Mouse (Mus musculus) midbrain, postnatal 0 days (tissue): ENCODE results near the gene Npas3. TPM values are rescaled to one million over a fixed set of nuclear protein-coding genes. Genes with fewer than 3 reads are reported as not detected.

Source experiments
- ATAC-seq: fragments of 200-750 bp; cut with Nextera tagmentation; 2 replicates; pipeline ENCODE4 v1.8.0; 2017; ENCODE audit warnings: moderate number of reproducible peaks, mild to moderate bottlenecking, moderate TSS enrichment, moderate library complexity; ENCODE audit not compliant: low FRiP score
- DNase-seq: peaks from one replicate; pipeline ENCODE4 v3.0.0-alpha.2; 2015; ENCODE audit warnings: low spot score
- H3K27ac ChIP-seq: fragments of 300-500 bp; sonication (generic); 2 replicates; pipeline ENCODE4 v1.5.1; 2014; ENCODE audit warnings: low read depth, mild to moderate bottlenecking, low read length, mixed read lengths
- H3K27me3 ChIP-seq: fragments of 300-500 bp; sonication (generic); 2 replicates; pipeline ENCODE4 v1.6.1; 2014; ENCODE audit warnings: low read length, control low read depth, mixed read lengths; ENCODE audit not compliant: insufficient read depth
- H3K36me3 ChIP-seq: fragments of 300-500 bp; sonication (generic); 2 replicates; pipeline ENCODE4 v1.6.1; 2014; ENCODE audit warnings: low read length, control low read depth, mixed read lengths; ENCODE audit not compliant: insufficient read depth
- H3K4me1 ChIP-seq: fragments of 300-500 bp; sonication (generic); 2 replicates; pipeline ENCODE4 v1.6.1; 2014; ENCODE audit warnings: mild to moderate bottlenecking, control low read depth, antibody characterized with exemption, low read length, mixed read lengths; ENCODE audit not compliant: insufficient read depth
- H3K4me2 ChIP-seq: fragments of 300-500 bp; sonication (generic); 2 replicates; pipeline ENCODE4 v1.6.1; 2014; ENCODE audit warnings: low read depth, mild to moderate bottlenecking, low read length, mixed read lengths; ENCODE audit not compliant: poor library complexity, severe bottlenecking
- H3K4me3 ChIP-seq: fragments of 300-500 bp; sonication (generic); 2 replicates; pipeline ENCODE4 v1.5.1; 2014; ENCODE audit warnings: low read depth, mild to moderate bottlenecking, low read length, moderate library complexity
- H3K9ac ChIP-seq: fragments of 300-500 bp; sonication (generic); replicated peaks from 2 replicates; pipeline ENCODE4 v1.6.1; 2014; ENCODE audit warnings: mild to moderate bottlenecking, low read length, moderate library complexity, mixed read lengths; ENCODE audit not compliant: poor library complexity, severe bottlenecking
- H3K9me3 ChIP-seq: fragments of 300-500 bp; sonication (generic); 2 replicates; pipeline ENCODE4 v1.6.1; 2016; ENCODE audit warnings: low read length, control low read depth
- CTCF ChIP-seq: IDR thresholded peaks from 2 replicates; pipeline ENCODE4 v1.5.1; 2016; ENCODE audit warnings: antibody characterized with exemption, mild to moderate bottlenecking
- WGBS: fragments of 180-500 bp; shearing (Covaris S2); extraction: QIAGEN DNeasy Blood & Tissue Kit; methylation state at CpG from one replicate; pipeline ENCODE4 v1.1.7; 2014; 5-methylcytosine and 5-hydroxymethylcytosine counted together
- polyA plus RNA-seq: library from polyadenylated mRNA; unstranded; fragments of >200 nt; fragmentation: Nextera tagmentation; extraction: Ambion mirVana; gene quantifications from 2 replicates; pipeline ENCODE4 v1.2.1, GENCODE M21; 2015
- total RNA-seq: library from RNA; depleted of rRNA; stranded (reverse); fragments of >200 nt; gene quantifications from 2 replicates; pipeline ENCODE4 v1.2.3, GENCODE M21; 2014

The Npas3 gene
- total and polyA plus RNA-seq, 2 experiments from 2014 or later, result 34.2 to 53.8 TPM

DNA sequence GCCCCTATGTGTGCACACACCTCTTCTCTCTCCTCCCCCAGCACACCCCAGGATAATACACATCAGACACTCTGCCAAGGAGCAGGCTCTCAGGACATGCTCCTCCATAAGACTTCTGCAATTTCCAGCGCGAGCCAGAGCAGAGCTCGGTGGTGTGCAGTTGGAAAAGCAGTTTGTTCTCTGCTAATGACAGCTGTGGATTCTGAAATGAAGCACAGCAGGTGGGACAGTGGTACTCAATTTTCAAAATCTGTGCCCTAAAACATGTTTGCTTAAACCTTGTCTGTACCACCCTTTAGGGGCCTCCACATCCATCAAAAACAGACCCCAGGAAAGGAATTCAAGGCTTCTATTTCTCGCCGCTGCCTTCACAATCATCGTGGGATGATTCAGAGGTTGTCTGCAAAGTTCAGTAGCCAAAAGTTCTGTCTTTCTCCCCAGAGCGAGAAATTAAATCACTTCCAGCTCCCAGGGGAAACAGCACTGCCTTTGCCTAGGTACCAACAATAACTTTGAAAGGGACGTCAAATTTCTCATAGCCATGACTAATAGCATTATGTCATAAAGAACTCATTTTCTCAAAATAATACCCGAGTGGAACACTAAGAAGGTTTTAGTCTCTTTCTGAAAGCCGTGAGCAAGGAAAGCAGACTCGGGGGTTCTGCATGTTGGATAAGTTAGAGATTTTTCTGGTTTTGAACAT, 533.5 kb downstream of the Npas3 start:
- no peak for TF ChIP-seq CTCF
- H3K27ac ChIP-seq, result 0 out of 2 replicates have a peak overlapping the region, but pooled peaks have one; percentile 6
- H3K9ac ChIP-seq, result no peak overlapping the region
- H3K4me1 ChIP-seq, result no peaks in the 10 kb centered on the region
- ATAC-seq (no peak), DNase-seq (no peak)
- no peak overlapping the region for H3K4me2 ChIP-seq
- H3K27me3 ChIP-seq, result no peaks in the 10 kb centered on the region
- H3K4me3 ChIP-seq, result no peak overlapping the region
- no peaks in the 10 kb centered on the region for H3K36me3 ChIP-seq
- H3K9me3 ChIP-seq, result no peaks in the 10 kb centered on the region
- WGBS, result 35% methylated on average over 11 of the region's 11 CpGs

- no peak for TF ChIP-seq CTCF
- WGBS, result 89% methylated on average over 10 of the region's 10 CpGs
- no peaks in the 10 kb centered on the region for H3K9me3 ChIP-seq
These were observed 541.0 kb downstream of the Npas3 start for GRCm38 (mm10) chr12:53789501-53789900.

DNA sequence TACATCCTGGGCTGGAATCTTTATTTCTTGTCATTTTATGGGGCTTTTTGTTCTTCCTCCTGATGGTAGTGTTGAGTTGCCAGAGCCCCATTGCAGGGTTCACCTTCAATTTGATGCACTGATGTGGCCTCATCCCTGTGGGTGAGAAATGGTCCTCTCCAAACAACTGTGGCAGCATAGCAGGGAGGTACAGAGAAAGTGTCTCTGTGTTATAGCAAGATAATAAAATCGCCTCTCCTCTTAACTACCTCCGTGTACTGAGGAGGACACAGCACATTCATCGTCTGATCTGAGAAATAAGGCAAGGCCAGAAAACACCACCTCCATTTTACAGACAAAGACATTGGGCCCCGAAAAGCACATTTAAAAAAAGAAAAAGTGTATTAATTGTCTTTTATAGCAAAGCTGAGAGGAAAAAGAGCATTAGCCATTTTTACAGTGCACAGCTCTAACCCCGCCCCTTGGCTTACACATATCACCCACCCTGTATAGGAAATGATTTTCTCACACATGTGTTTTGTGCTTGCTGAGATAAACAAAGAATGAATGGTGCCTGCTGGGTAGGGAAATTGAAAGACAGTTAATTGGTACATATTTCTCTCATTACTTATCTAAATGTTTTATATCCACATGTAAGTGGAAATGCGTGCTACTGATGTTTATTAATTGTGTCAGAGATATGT, 546.4 kb downstream of the Npas3 start:
- Histone ChIP-seq H3K9me3 (no peaks in the 10 kb centered on the region), H3K36me3 (no peaks in the 10 kb centered on the region), H3K9ac (no peak overlapping the region), H3K4me3 (no peak overlapping the region), H3K27me3 (no peaks in the 10 kb centered on the region), H3K4me2 (no peak overlapping the region), H3K4me1 (no peaks in the 10 kb centered on the region), H3K27ac (no peak overlapping the region)
- DNase-seq (no peak), ATAC-seq (no peak)
- WGBS, result 88% methylated on average over 6 of the region's 6 CpGs
- no peak for TF ChIP-seq CTCF

More at GRCm38 (mm10) chr12:53789501-53789900, 541.0 kb downstream of the Npas3 start:
- no peaks in the 10 kb centered on the region for H3K27me3 ChIP-seq
- ATAC-seq (no peak), DNase-seq (no peak)
- no peaks in the 10 kb centered on the region for H3K36me3 ChIP-seq
- H3K9ac ChIP-seq, result no peak overlapping the region
- H3K27ac ChIP-seq, result no peak overlapping the region
- H3K4me2 ChIP-seq, result no peak overlapping the region
- no peak overlapping the region for H3K4me3 ChIP-seq
- no peaks in the 10 kb centered on the region for H3K4me1 ChIP-seq

- no peak overlapping the region for H3K27ac ChIP-seq
- 88% methylated on average over 6 of the region's 6 CpGs for WGBS
- H3K4me2 ChIP-seq, result no peak overlapping the region
- H3K4me1 ChIP-seq, result no peaks in the 10 kb centered on the region
- no peak for ATAC-seq
- H3K4me3 ChIP-seq, result no peak overlapping the region
- H3K27me3 ChIP-seq, result no peaks in the 10 kb centered on the region
- no peak overlapping the region for H3K9ac ChIP-seq
- H3K36me3 ChIP-seq, result no peaks in the 10 kb centered on the region
- H3K9me3 ChIP-seq, result no peaks in the 10 kb centered on the region
- no peak for TF ChIP-seq CTCF
- DNase-seq, result no peak
These were observed 553.4 kb downstream of the Npas3 start for GRCm38 (mm10) chr12:53801831-53802230.

DNA sequence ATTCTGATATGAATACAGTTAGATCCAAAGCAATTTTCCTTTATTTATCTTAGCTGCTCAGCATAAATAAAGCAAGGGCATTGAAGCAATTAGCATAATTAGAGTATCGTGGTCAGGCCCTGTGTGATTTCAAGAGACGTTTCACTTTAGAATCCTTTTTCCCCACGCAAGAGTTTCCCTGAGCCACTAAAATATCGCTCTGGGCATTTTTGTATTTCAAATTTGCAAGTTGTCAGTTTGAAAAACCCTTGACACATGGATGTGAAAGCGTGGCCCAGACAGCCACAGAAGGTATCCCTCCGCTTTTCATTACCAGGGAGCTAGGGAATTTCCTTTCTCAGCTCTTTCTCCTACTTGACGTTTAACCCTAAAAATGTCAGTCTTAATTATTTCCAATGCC, 553.9 kb downstream of the Npas3 start:
- DNase-seq (no peak), ATAC-seq (no peak)
- no peak for TF ChIP-seq CTCF
- Histone ChIP-seq H3K9me3 (no peaks in the 10 kb centered on the region), H3K4me1 (no peaks in the 10 kb centered on the region), H3K9ac (no peak overlapping the region), H3K36me3 (no peaks in the 10 kb centered on the region), H3K4me2 (no peak overlapping the region), H3K27ac (no peak overlapping the region), H3K27me3 (no peaks in the 10 kb centered on the region), H3K4me3 (no peak overlapping the region)
- 31% methylated on average over 7 of the region's 7 CpGs for WGBS

DNA sequence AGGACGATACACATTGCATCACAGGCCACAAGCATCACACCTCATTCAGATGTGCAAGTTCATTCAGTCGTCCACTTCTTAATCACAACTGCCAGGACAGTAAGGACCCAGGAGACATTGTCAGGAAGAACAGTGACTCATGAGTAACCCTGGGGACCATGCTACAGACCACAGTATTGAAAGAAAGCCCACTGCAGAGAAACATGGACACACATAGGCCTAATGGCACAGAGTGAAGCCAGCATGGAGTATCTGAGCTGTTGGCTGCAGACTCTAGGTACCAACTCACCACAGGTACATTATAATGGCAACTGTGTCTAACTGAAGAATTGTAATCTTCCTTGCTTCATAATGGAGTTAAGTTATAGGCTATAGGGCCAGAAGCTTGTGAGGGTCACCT, 561.6 kb downstream of the Npas3 start:
- no peak overlapping the region for H3K27ac ChIP-seq
- DNase-seq (no peak), ATAC-seq (no peak)
- no peak for TF ChIP-seq CTCF
- 96% methylated on average over 2 of the region's 2 CpGs for WGBS
- no peaks in the 10 kb centered on the region for H3K9me3 ChIP-seq
- no peak overlapping the region for H3K4me3 ChIP-seq
- H3K4me2 ChIP-seq, result no peak overlapping the region
- no peaks in the 10 kb centered on the region for H3K4me1 ChIP-seq
- H3K36me3 ChIP-seq, result no peaks in the 10 kb centered on the region
- no peaks in the 10 kb centered on the region for H3K27me3 ChIP-seq
- H3K9ac ChIP-seq, result no peak overlapping the region
